Mouse (Mus musculus) MEL (cell line): ENCODE data around the gene B9d1. TPM values are rescaled to one million over a fixed set of nuclear protein-coding genes. Genes with fewer than 3 reads are reported as not detected.

Experiments used
- DNase-seq: peaks from one replicate; pipeline ENCODE4 v3.0.0; 2011; ENCODE audit warnings: low read depth, low spot score
- H3K27ac ChIP-seq: 2 replicates; pipeline ENCODE4 v1.5.1; 2012; ENCODE audit warnings: low read depth, mild to moderate bottlenecking, control low read depth, low read length, moderate library complexity; ENCODE audit not compliant: control insufficient read depth
- H3K27me3 ChIP-seq, 2 experiments: fragments of 150-350 bp in 1 of 2; sonication (generic) in 1 of 2; 2 replicates each; pipeline ENCODE4 v1.6.1; 2012; ENCODE audit warnings: low read length in 2 of 2, mild to moderate bottlenecking in 2 of 2, improper control_type of control experiment in 1 of 2, moderate library complexity in 1 of 2; ENCODE audit not compliant: insufficient read depth in 2 of 2, control insufficient read depth in 1 of 2
- H3K36me3 ChIP-seq, 2 experiments: 2 replicates each; pipeline ENCODE4 v1.6.1; 2012 to 2014; ENCODE audit warnings: low read length in 2 of 2, improper control_type of control experiment in 1 of 2, inconsistent platforms in 1 of 2, mild to moderate bottlenecking in 1 of 2; ENCODE audit not compliant: insufficient read depth in 2 of 2, control insufficient read depth in 1 of 2
- H3K4me1 ChIP-seq, 2 experiments: fragments of 150-350 bp in 1 of 2; sonication (generic) in 1 of 2; 2 replicates each; pipeline ENCODE4 v1.6.1; 2012; ENCODE audit warnings: low read length in 2 of 2, improper control_type of control experiment in 1 of 2, mild to moderate bottlenecking in 1 of 2; ENCODE audit not compliant: insufficient read depth in 2 of 2, control insufficient read depth in 1 of 2
- H3K4me3 ChIP-seq, 2 experiments: fragments of 150-350 bp in 1 of 2; sonication (generic) in 1 of 2; 2 replicates each; pipeline ENCODE4 v1.5.1; 2012; ENCODE audit warnings: low read depth in 2 of 2, low read length in 2 of 2, mild to moderate bottlenecking in 2 of 2, moderate library complexity in 2 of 2, control low read depth in 1 of 2, improper control_type of control experiment in 1 of 2; ENCODE audit not compliant: control insufficient read depth in 1 of 2, insufficient read depth in 1 of 2
- H3K79me2 ChIP-seq: 2 replicates; pipeline ENCODE4 v1.6.1; 2012; ENCODE audit warnings: mild to moderate bottlenecking, low read length, moderate library complexity; ENCODE audit not compliant: control insufficient read depth, poor library complexity, insufficient read depth
- H3K9ac ChIP-seq: 2 replicates; pipeline ENCODE4 v1.6.1; 2012; ENCODE audit warnings: low read depth, mild to moderate bottlenecking, control low read depth, low read length, moderate library complexity; ENCODE audit not compliant: control insufficient read depth, poor library complexity, severe bottlenecking
- H3K9me3 ChIP-seq: fragments of 150-350 bp; sonication (generic); replicated peaks from 2 replicates; pipeline ENCODE4 v1.6.1; 2012; ENCODE audit warnings: mild to moderate bottlenecking, low read length, improper control_type of control experiment, moderate library complexity; ENCODE audit not compliant: insufficient read depth
- BHLHE40 ChIP-seq: IDR thresholded peaks from 2 replicates; pipeline ENCODE4 v1.6.1; 2012; ENCODE audit warnings: low read depth, mild to moderate bottlenecking, inconsistent platforms, low read length, improper control_type of control experiment, borderline replicate concordance
- CHD1 ChIP-seq: IDR thresholded peaks from 2 replicates; pipeline ENCODE4 v1.6.1; 2012; ENCODE audit warnings: low read depth, mild to moderate bottlenecking, inconsistent platforms, low read length, improper control_type of control experiment
- CHD2 ChIP-seq: IDR thresholded peaks from 2 replicates; pipeline ENCODE4 v1.6.1; 2011; ENCODE audit warnings: low read length, improper control_type of control experiment
- CTCF ChIP-seq, 3 experiments: IDR thresholded peaks in 2 of 3; conservative IDR thresholded peaks in 1 of 3; 2 replicates each; pipeline ENCODE4 v1.5.1; 2011 to 2012; ENCODE audit warnings: low read length in 3 of 3, low read depth in 2 of 3, mild to moderate bottlenecking in 2 of 3, improper control_type of control experiment in 1 of 3, inconsistent platforms in 1 of 3, mixed read lengths in 1 of 3, moderate library complexity in 1 of 3; ENCODE audit not compliant: control insufficient read depth in 1 of 3, insufficient read depth in 1 of 3, poor library complexity in 1 of 3, severe bottlenecking in 1 of 3
- ELF1 ChIP-seq: IDR thresholded peaks from 2 replicates; pipeline ENCODE4 v1.6.1; 2014; ENCODE audit warnings: low read depth, mild to moderate bottlenecking, inconsistent platforms, low read length, improper control_type of control experiment, moderate library complexity
- EP300 ChIP-seq, 2 experiments: IDR thresholded peaks; 2 replicates each; pipeline ENCODE4 v1.6.1; 2011; ENCODE audit warnings: improper control_type of control experiment in 2 of 2, low read length in 2 of 2, low read depth in 1 of 2, mild to moderate bottlenecking in 1 of 2
- ETS1 ChIP-seq: IDR thresholded peaks from 2 replicates; pipeline ENCODE4 v1.6.1; 2012; ENCODE audit warnings: low read depth, mild to moderate bottlenecking, inconsistent platforms, low read length, improper control_type of control experiment, moderate library complexity
- GABPA ChIP-seq: IDR thresholded peaks from 2 replicates; pipeline ENCODE4 v1.6.1; 2012; ENCODE audit warnings: low read depth, mild to moderate bottlenecking, inconsistent platforms, low read length, improper control_type of control experiment, moderate library complexity
- GATA1 ChIP-seq: IDR thresholded peaks from 2 replicates; pipeline ENCODE4 v1.6.1; 2011; ENCODE audit warnings: low read depth, low read length, improper control_type of control experiment
- KAT2A ChIP-seq: conservative IDR thresholded peaks from 2 replicates; pipeline ENCODE4 v1.6.1; 2012; ENCODE audit warnings: low read depth, low read length, improper control_type of control experiment, inconsistent platforms
- MAFK ChIP-seq: IDR thresholded peaks from 2 replicates; pipeline ENCODE4 v1.6.1; 2011; ENCODE audit warnings: low read depth, mild to moderate bottlenecking, low read length, improper control_type of control experiment, borderline replicate concordance
- MAX ChIP-seq: IDR thresholded peaks from 2 replicates; pipeline ENCODE4 v1.6.1; 2011; ENCODE audit warnings: low read length, improper control_type of control experiment
- MAZ ChIP-seq: IDR thresholded peaks from 2 replicates; pipeline ENCODE4 v1.6.1; 2012; ENCODE audit warnings: low read depth, mild to moderate bottlenecking, inconsistent platforms, low read length, improper control_type of control experiment
- MEF2A ChIP-seq: IDR thresholded peaks from 2 replicates; pipeline ENCODE4 v1.6.1; 2014; ENCODE audit warnings: low read depth, mild to moderate bottlenecking, inconsistent platforms, low read length, improper control_type of control experiment; ENCODE audit not compliant: poor library complexity, insufficient replicate concordance, severe bottlenecking; ENCODE audit errors: extremely low read depth
- MXI1 ChIP-seq: IDR thresholded peaks from 2 replicates; pipeline ENCODE4 v1.6.1; 2011; ENCODE audit warnings: mild to moderate bottlenecking, low read depth, low read length, improper control_type of control experiment
- MYB ChIP-seq: IDR thresholded peaks from 2 replicates; pipeline ENCODE4 v1.6.1; 2011; ENCODE audit warnings: mild to moderate bottlenecking, low read depth, low read length, improper control_type of control experiment
- MYC ChIP-seq: IDR thresholded peaks from 2 replicates; pipeline ENCODE4 v1.6.1; 2011; ENCODE audit warnings: low read depth, mild to moderate bottlenecking, low read length, improper control_type of control experiment, moderate library complexity
- NELFE ChIP-seq: IDR thresholded peaks from 2 replicates; pipeline ENCODE4 v1.6.1; 2011; ENCODE audit warnings: low read depth, low read length, improper control_type of control experiment
- POLR2A ChIP-seq, 2 experiments: IDR thresholded peaks; 2 replicates each; pipeline ENCODE4 v1.6.1; 2011 to 2012; ENCODE audit warnings: low read length in 2 of 2, mild to moderate bottlenecking in 2 of 2, control low read depth in 1 of 2, improper control_type of control experiment in 1 of 2, low read depth in 1 of 2, moderate library complexity in 1 of 2; ENCODE audit not compliant: control insufficient read depth in 1 of 2, insufficient read depth in 1 of 2, poor library complexity in 1 of 2
- POLR2AphosphoS5 ChIP-seq: IDR thresholded peaks from 2 replicates; pipeline ENCODE4 v1.6.1; 2012; ENCODE audit warnings: low read depth, borderline replicate concordance, mild to moderate bottlenecking, inconsistent platforms, low read length, moderate library complexity, mixed read lengths
- RAD21 ChIP-seq: IDR thresholded peaks from 2 replicates; pipeline ENCODE4 v1.6.1; 2011; ENCODE audit warnings: mild to moderate bottlenecking, low read depth, low read length, improper control_type of control experiment
- RCOR1 ChIP-seq: IDR thresholded peaks from 2 replicates; pipeline ENCODE4 v1.6.1; 2012; ENCODE audit warnings: low read depth, mild to moderate bottlenecking, inconsistent platforms, low read length, improper control_type of control experiment
- SIN3A ChIP-seq: IDR thresholded peaks from 2 replicates; pipeline ENCODE4 v1.6.1; 2012; ENCODE audit warnings: low read length, improper control_type of control experiment, inconsistent platforms
- SMC3 ChIP-seq: IDR thresholded peaks from 2 replicates; pipeline ENCODE4 v1.6.1; 2011; ENCODE audit warnings: low read depth, low read length, improper control_type of control experiment
- TAL1 ChIP-seq: IDR thresholded peaks from 2 replicates; pipeline ENCODE4 v1.6.1; 2012; ENCODE audit warnings: mild to moderate bottlenecking, inconsistent platforms, low read length, moderate library complexity, mixed read lengths
- TBP ChIP-seq: IDR thresholded peaks from 2 replicates; pipeline ENCODE4 v1.8.0; 2011; ENCODE audit warnings: low read depth, low read length, improper control_type of control experiment
- TCF12 ChIP-seq: IDR thresholded peaks from 2 replicates; pipeline ENCODE4 v1.6.1; 2014; ENCODE audit warnings: low read depth, mild to moderate bottlenecking, inconsistent platforms, low read length, improper control_type of control experiment, moderate library complexity
- UBTF ChIP-seq: IDR thresholded peaks from 2 replicates; pipeline ENCODE4 v1.6.1; 2012; ENCODE audit warnings: low read depth, mild to moderate bottlenecking, inconsistent platforms, low read length, improper control_type of control experiment, moderate library complexity, borderline replicate concordance; ENCODE audit not compliant: insufficient read depth
- USF1 ChIP-seq: IDR thresholded peaks from 2 replicates; pipeline ENCODE4 v1.6.1; 2014; ENCODE audit warnings: low read depth, mild to moderate bottlenecking, inconsistent platforms, low read length, improper control_type of control experiment, moderate library complexity
- ZNF384 ChIP-seq: IDR thresholded peaks from 2 replicates; pipeline ENCODE4 v1.6.1; 2012; ENCODE audit warnings: low read depth, mild to moderate bottlenecking, inconsistent platforms, low read length, improper control_type of control experiment
- polyA plus RNA-seq, 2 experiments: library from polyadenylated mRNA; stranded (reverse) in 1 of 2; unstranded in 1 of 2; fragments of >175 nt in 1 of 2; fragments of >200 nt in 1 of 2; gene quantifications; 2 replicates each; pipeline versions ENCODE4 v1.2.1 to v1.2.4; 2012; ENCODE audit warnings: low replicate concordance in 2 of 2, low read depth in 1 of 2; ENCODE audit not compliant: insufficient read length in 2 of 2, insufficient read depth in 1 of 2, missing spikeins in 1 of 2
- total RNA-seq: library from RNA; depleted of rRNA; stranded (reverse); fragments of 300-350 nt; gene quantifications from 2 replicates; pipeline ENCODE4 v1.2.3, GENCODE M21; 2012

The B9d1 gene
- total and polyA plus RNA-seq, 3 experiments, result 22.5 to 27.2 TPM; not detected in 1

DNA sequence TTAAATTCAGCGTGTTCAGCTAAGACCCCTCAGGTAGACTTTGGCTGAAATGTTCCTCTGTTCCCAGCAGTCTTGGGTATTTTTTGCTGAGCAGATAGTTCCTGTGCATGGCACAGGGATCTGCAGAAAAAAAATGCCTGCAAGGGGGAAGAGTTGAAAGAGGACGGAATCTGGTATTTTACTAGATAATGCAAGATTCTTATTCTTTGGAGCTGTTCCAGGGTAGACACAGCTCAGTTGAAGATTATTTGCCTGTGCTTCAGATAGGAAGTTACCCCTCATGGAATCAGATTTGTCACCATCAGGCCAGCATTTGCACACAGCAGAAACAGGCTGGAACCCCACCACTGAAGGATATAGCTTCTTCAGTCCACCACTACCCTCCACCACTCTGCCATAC lies 9.4 kb upstream of the B9d1 start:
- no peak overlapping the region for H3K9ac ChIP-seq
- no peak for TF ChIP-seq NELFE
- TF ChIP-seq EP300 (IDR thresholded peaks at IDR 0.05; ENCODE audit: low read depth in 1 of 2, low read length in 2 of 2), result peak in 1 of 2 experiments; percentile 63; a peak in 2 of 4 replicates
- no peak for TF ChIP-seq MAZ
- 0 out of 2 replicates have a peak, but pooled peaks have one; percentile 32 for TF ChIP-seq TBP
- peak; percentile 51 for TF ChIP-seq ZNF384
- peak; percentile 63 for TF ChIP-seq ETS1
- TF ChIP-seq USF1, result no peak
- TF ChIP-seq RCOR1, result peak; percentile 95
- TF ChIP-seq CTCF (IDR thresholded peaks at IDR 0.05 in 2 of 3, conservative IDR thresholded peaks at IDR 0.05 in 1 of 3; ENCODE audit: control insufficient read depth in 1 of 3, insufficient read depth in 1 of 3, low read depth in 2 of 3, low read length in 3 of 3, poor library complexity in 1 of 3, severe bottlenecking in 1 of 3), result no peak
- peak; percentile 46; the same call in 1 of the 2 replicates for TF ChIP-seq TCF12
- peak; percentile 73 for TF ChIP-seq GATA1
- H3K27me3 ChIP-seq, result no peaks in the 10 kb centered on the region
- H3K36me3 ChIP-seq, result peaks cover 0 to 36% of the 10 kb centered on the region in 2 experiments; a peak in 3 of 4 replicates
- peaks cover 5 to 42% of the 10 kb centered on the region in 2 experiments for H3K4me1 ChIP-seq
- H3K4me3 ChIP-seq, result no peak overlapping the region
- H3K79me2 ChIP-seq, result peaks cover 7% of the 10 kb centered on the region; the same call in 1 of the 2 replicates
- DNase-seq, result peak; percentile 46
- no peaks in the 10 kb centered on the region for H3K9me3 ChIP-seq
- peak overlapping the region; percentile 24; the same call in 1 of the 2 replicates for H3K27ac ChIP-seq

GRCm38 (mm10) chr11:61497490-61497889 lies 7.5 kb upstream of the B9d1 start:
- TF ChIP-seq SMC3, result no peak
- no peak for TF ChIP-seq CHD1
- no peak for TF ChIP-seq POLR2AphosphoS5
- no peak for TF ChIP-seq MYB
- peak; percentile 84 for TF ChIP-seq GATA1
- peak; percentile 79 to 84 for TF ChIP-seq EP300 (IDR thresholded peaks at IDR 0.05; ENCODE audit: low read depth in 1 of 2, low read length in 2 of 2)
- TF ChIP-seq MEF2A, result no peak
- TF ChIP-seq ETS1, result peak; percentile 74
- TF ChIP-seq RCOR1, result peak; percentile 65
- TF ChIP-seq BHLHE40, result 0 out of 2 replicates have a peak, but pooled peaks have one; percentile 44
- TF ChIP-seq GABPA, result no peak
- TF ChIP-seq MAX, result peak; percentile 64; the same call in 1 of the 2 replicates
- no peak for TF ChIP-seq KAT2A
- no peak for TF ChIP-seq MAFK
- TF ChIP-seq MYC, result peak; percentile 36; the same call in 1 of the 2 replicates
- no peak for TF ChIP-seq POLR2A (IDR thresholded peaks at IDR 0.05; ENCODE audit: control insufficient read depth in 1 of 2, insufficient read depth in 1 of 2, low read depth in 1 of 2, low read length in 2 of 2, poor library complexity in 1 of 2)
- TF ChIP-seq MAZ, result peak; percentile 49; the same call in 1 of the 2 replicates
- no peak for TF ChIP-seq TAL1
- no peak for TF ChIP-seq MXI1
- peak; percentile 58 for TF ChIP-seq CHD2
- TF ChIP-seq UBTF, result no peak
- no peak for TF ChIP-seq RAD21
- peak; percentile 72 for TF ChIP-seq SIN3A
- 0 out of 2 replicates have a peak, but pooled peaks have one; percentile 51 for TF ChIP-seq ELF1
- 0 out of 2 replicates have a peak, but pooled peaks have one; percentile 26 for TF ChIP-seq TCF12
- H3K27ac ChIP-seq, result peak overlapping the region; percentile 33; the same call in 1 of the 2 replicates

More at GRCm38 (mm10) chr11:61497490-61497889, 7.5 kb upstream of the B9d1 start:
- peaks cover 0 to 36% of the 10 kb centered on the region in 2 experiments; a peak in 2 of 4 replicates for H3K36me3 ChIP-seq
- peaks cover 5 to 42% of the 10 kb centered on the region in 2 experiments for H3K4me1 ChIP-seq
- no peak overlapping the region for H3K9ac ChIP-seq
- no peaks in the 10 kb centered on the region for H3K9me3 ChIP-seq
- peak; percentile 91 for DNase-seq
- H3K27me3 ChIP-seq, result no peaks in the 10 kb centered on the region
- no peak overlapping the region for H3K4me3 ChIP-seq
- H3K79me2 ChIP-seq, result peaks cover 7% of the 10 kb centered on the region; the same call in 1 of the 2 replicates
